Mouse (Mus musculus) fat pad, adult 2 months (tissue): ENCODE measurements at regions not wholly inside any gene's neighbourhood (a gene's known extent, or its start where the extent isn't known, plus 50 kb on each side); places are given as distances from the start of the nearest gene placed in this dataset.

Source experiments
- DNase-seq: peaks from one replicate; pipeline ENCODE4 v3.0.0-alpha.2; 2011; ENCODE audit warnings: low read depth, low spot score; ENCODE audit errors: extremely low read depth

GRCm38 (mm10) chr14:24731872-24732525 is 245.1 kb downstream of the Rps24 start:
- no peak for DNase-seq

- DNase-seq, result no peak
Measured at GRCm38 (mm10) chr14:24733326-24733725, 246.4 kb downstream of the Rps24 start.

GRCm38 (mm10) chr14:24738869-24739268 is 251.9 kb downstream of the Rps24 start:
- DNase-seq, result no peak

GRCm38 (mm10) chr14:24744451-24744850 is 257.5 kb downstream of the Rps24 start:
- DNase-seq, result no peak

GRCm38 (mm10) chr14:24745730-24746129 is 258.8 kb downstream of the Rps24 start:
- no peak for DNase-seq

- DNase-seq, result no peak
Measured at GRCm38 (mm10) chr14:24747471-24747795, 260.5 kb downstream of the Rps24 start.

- DNase-seq, result no peak
Measured at GRCm38 (mm10) chr14:24747796-24748496, 261.0 kb downstream of the Rps24 start.

DNA sequence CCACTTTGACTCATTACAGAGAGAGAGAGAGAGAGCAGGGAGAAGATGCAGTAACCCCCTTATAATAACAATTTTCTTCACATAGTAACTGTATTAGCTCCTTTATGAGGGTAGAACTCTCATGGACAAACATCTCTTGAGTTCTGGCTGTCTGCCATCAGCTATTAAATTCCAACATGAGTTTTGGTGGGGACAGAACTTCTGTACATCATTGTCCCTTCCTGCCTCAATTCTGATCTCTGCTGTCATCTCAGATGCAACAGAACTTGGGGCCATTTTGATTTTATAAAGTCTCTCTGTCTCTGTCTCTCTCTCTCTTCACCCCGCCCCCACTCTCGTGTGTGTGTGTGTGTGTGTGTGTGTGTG is 261.6 kb downstream of the Rps24 start:
- DNase-seq, result no peak

DNA sequence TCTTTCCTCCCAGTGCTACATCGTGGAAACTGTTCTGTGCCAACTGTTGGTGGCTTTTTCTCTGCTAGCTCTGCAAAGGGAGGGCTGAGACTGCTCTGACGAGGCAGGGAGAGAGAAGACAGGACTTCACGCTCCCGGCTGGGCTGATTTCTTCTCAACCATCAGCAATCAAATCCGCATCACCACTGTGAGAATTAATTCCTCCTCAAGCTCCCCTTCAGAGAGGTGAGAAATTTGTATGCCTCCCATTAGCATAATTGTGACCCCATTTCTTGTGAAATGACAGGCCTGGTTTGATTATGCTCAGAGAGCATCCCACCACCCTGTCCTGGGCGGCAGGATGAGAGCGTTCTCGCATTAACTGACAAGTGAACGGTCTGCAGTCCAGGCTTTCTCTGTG is 262.4 kb downstream of the Rps24 start:
- DNase-seq, result no peak

DNA sequence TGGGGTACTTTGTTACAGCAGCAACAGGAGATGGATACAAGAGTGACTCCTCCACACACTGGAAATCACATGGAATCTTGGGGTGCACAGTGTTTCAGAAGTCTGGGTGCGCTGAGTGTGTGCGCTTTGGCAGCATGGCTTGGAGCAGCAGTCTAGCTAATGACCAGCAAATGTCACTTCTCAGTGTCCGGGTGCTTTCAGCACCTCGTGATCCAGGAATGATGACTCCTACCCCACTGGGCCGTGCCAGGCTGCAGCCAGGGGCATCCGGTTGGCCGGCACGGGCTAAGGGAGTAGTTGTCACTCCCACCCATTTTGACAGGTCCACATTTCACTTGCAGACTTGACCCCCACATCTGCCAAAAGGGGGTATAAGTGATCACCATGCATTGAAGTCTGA is 264.3 kb downstream of the Rps24 start:
- no peak for DNase-seq

- DNase-seq, result no peak
Measured at GRCm38 (mm10) chr14:24754753-24755152, 267.8 kb downstream of the Rps24 start.

GRCm38 (mm10) chr14:24755426-24756117 is 268.6 kb downstream of the Rps24 start:
- DNase-seq, result no peak

- no peak for DNase-seq
Measured at GRCm38 (mm10) chr14:24757302-24757701, 270.4 kb downstream of the Rps24 start.

- DNase-seq, result no peak
Measured at GRCm38 (mm10) chr14:24757843-24758242, 270.9 kb downstream of the Rps24 start.

DNA sequence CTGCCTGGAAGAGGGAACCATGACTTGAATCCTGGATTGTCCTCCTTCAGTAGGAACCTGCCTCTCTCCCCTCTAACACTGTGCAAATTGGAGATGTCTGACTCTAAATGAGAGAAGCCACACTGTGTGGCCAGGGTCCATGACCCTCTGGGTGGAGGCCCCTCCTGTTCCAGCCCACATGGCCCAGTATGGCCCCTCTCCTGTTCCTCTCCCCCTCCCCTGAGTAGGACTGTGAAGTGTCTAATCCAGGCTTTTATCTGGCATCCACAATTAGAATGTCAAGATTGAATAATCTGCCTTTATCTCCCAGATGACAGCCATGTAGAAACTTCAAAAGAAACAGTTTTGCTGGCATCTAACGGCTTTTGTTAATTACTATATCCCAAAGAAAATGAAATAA is 274.0 kb downstream of the Rps24 start:
- DNase-seq, result no peak

DNA sequence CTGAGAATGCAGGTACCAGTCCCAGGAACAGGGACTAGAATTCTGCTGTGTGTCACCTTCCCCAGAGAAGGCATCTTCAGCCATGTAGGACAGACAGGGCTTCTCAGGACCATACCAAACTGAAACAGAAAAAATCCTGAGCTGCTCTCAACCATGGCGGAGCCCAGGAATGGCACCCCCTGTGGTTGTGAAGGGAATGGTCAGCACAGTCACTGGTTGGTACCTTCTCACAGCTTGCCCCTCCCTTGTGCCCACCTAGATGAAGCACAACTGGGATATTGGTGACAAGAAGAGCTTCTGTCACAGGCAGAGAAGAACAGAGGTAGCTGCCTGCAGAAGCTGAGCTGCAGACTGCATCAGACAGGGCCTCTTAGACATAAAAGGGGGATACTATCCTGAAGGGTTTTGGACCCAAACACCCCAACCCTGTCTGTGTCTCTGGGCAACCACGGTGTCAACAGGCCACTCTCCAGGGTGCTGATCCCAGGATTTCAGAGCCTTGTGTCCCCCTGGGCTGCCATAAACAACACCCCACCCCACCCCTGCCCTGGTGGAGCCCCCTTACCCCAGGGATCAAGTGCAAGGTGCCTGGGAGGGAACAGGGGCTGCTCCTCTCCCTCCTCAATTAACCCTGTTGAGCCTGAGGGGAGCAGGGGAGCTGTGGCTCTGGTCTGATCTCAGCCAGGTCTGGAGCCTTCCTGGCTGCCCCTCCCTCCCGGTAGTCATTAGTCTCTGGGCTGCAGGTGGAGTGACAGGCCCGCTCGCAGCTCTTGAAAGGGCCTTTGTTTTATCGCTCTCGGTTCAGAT is 275.7 kb downstream of the Rps24 start:
- no peak for DNase-seq

DNA sequence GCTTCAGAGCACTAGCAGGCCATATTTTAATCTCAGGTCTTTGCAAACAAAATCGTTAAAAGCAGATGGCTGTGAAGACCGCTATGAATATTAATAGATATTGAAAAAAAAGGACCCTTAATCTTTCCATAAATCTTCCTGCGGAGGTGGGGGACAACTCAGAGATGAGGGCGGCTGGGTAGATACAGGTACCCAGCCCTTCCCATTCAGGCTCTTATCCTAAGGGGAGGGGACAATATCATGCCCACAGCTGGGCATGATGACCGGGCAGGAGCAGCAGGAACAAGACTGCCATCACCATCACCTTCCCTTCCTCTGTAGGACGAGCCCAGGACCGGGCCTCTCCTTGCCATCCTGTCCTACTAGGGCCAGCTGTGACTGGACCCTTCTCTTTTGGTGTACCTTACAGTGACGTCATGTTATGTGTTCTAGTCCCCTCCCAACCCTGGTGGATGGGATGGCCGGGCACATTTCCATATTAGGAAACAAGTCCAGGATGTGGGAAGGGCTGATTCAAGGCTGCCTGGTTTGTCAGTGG is 276.4 kb downstream of the Rps24 start:
- no peak for DNase-seq

- no peak for DNase-seq
Measured at GRCm38 (mm10) chr14:24763845-24764244, 276.9 kb downstream of the Rps24 start.

- DNase-seq, result no peak
Measured at GRCm38 (mm10) chr14:24766260-24766659, 279.3 kb downstream of the Rps24 start.

DNA sequence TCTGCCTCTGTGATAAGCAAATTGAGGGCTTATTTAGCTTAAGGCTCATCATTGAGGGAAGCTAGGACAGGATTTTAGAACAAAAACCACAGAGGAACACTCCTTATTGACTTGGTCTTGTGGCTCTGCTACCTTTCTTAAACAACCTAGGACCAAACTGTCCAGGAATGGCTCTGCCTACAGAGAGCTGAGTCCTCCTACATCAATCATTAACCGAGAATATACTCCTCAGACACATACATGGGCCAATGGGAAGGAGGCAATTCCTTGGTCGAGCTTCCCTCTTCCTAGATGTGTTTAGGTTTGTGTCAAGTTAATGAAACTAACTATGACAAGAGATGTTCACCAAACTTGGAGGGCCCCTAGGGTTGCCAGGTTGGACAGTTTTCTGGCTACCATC is 279.8 kb downstream of the Rps24 start:
- DNase-seq, result no peak

DNA sequence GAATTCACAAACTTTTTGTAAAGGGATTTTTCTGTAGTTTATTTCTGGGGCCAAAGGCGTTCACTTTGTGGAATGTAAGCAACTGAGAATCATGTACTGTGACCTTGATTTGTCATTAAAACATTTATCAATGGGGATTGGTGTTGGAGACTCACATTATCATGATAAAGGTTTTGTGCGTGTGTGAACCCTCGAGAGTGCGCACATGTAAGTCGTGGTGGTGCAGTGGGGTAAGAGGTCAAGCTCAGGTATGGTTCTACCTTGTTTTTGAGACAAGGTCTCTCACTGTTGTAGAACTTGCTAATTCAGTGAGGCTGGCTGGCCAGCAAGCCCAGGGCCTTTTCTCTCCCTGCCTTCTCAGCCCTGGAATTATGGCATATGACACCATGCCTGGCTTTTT is 280.4 kb downstream of the Rps24 start:
- no peak for DNase-seq
